Mouse (Mus musculus) adrenal gland, postnatal 36 days (tissue): ENCODE measurements around the gene Cenpa. TPM values are rescaled to one million over a fixed set of nuclear protein-coding genes. Genes with fewer than 3 reads are reported as not detected.
"Not testable (repeated sequence)": the region's sequence is repeated elsewhere in the genome, so short reads cannot be mapped to it uniquely, and the experiment has no call there.

ENCODE experiments used
- DNase-seq, 2 experiments: peaks; one replicate each; pipeline ENCODE4 v3.0.0; 2021; ENCODE audit warnings: mixed read lengths in 1 of 2
- total RNA-seq, 2 experiments: library from RNA; stranded (reverse); gene quantifications; 2 replicates each; pipeline ENCODE4 v1.2.3; 2021

The Cenpa gene
- total RNA-seq, 2 experiments from 2014 or later = 10.2 to 11.9 TPM

DNA sequence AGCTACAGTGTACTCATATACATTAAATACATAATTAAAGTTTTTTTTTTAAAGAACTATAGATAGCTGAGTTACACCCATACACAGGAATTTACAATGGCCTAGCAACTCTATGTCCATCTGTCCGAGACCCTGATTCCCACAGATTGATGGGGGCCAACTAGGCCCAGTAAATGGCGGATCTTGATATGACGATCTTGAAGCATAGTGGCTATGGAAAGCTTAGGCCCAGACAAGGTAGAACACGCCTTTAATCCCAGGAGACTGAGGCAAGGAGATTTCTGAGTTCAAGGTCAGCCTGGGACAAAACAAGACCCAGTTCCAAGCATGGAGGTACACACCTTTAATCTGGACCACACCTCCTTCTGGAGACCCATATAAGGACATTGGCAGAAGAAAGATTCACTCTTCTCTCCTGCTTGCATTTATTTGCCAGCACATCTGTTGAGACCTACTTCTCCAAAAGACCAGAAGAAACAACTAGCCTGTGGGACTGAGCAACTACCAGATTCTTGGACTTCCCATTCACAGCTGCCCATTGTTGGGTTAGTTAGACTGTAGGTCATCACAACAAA is 12.2 kb downstream of the Cenpa start:
- no peak for DNase-seq

- no peak for DNase-seq
Observed at GRCm38 (mm10) chr5:30679593-30679992, 13.0 kb downstream of the Cenpa start.

DNA sequence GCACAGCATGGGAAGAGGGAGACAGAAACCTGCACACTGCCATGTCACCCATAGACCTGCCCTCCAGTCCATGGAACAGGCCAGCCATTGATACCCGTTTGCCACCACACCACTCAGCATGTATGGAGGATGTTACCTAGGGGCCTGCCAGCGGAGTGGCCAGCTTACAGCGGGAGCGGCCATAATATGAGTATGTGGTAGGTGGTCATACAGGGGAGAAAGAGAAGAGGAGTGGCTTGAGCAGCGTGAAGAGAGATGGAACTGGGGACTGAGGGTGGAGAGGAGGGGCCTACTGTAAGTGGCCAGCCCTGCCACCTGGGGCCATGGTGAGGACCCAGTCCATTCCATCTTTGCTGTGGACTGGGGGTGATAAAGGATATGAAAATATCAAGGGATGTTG is 15.4 kb downstream of the Cenpa start:
- DNase-seq = no peak

DNA sequence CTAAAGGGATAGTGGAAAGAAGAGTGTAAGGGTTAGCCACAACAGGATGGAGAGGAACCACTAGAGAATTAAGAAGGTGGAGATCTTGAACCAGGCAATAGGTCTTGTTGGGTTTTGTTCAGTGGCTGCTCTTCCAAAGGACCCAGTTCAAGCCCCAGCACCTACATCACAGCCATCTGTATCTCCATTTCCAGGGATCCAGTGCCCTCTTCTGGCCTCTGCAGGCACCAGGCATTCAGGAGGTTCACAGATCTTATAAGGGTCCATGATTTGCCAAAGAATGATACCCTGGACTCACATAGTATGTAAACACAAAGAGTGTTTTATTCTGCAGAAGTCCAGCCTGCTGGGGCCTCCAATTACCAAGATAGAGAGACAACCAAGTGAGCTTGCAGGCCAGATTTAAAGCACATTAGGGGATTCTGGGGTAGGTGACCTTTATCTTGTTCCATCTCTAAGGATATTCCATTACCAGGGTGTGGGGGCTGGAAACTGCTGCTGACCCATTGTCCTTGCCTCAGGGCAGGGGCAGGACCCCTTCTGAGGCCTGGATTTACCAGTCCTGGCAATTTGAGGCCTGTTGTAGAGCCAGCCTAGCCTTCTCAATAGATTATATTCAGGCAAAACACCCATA is 16.5 kb downstream of the Cenpa start:
- peak; percentile 22 to 31 for DNase-seq

DNA sequence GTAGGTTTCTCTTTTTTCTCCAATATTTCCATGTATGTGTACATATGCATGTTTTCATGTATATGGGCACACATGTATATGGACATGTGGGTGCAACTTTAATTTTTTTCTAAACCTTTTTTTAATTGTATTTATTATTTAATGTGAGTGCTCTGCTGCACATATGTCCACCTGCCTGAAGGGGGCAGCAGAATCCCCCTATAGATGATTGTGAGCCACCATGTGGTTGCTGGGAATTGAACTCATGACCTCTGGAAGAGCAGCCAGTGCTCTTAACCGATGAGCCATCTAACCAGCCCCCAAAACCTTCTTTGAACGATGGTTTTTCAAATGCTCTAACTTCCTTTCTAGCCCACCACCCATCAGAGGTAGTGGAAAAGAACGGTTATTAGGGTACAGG is 17.4 kb downstream of the Cenpa start:
- no peak for DNase-seq

- peak in 1 of 2 experiments; percentile 9 for DNase-seq
Observed at GRCm38 (mm10) chr5:30686781-30687180, 20.2 kb downstream of the Cenpa start.

GRCm38 (mm10) chr5:30700361-30701000 is 33.9 kb downstream of the Cenpa start:
- no peak for DNase-seq

DNA sequence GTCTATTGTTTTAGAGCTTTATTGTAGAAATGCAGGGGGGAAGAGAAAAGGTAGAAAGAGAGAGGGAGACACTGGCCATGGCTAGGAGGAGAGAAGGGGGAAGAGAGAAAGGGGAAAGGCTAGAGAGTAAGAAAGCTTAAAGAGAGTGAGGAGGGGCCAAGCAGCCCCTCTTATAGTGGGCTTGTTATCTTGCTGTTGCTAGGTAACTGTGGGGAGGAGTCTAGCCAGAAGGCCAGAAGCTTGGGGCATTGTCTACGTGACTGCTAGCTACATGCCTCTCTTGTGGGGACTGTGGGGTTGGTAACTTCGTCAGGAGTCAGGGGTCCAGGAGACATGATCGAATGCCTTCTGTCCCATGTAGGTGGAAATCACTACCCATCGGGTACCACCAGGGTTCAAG is 34.8 kb downstream of the Cenpa start:
- DNase-seq = not testable (repeated sequence)

GRCm38 (mm10) chr5:30701866-30702265 is 35.3 kb downstream of the Cenpa start:
- DNase-seq = no peak

DNA sequence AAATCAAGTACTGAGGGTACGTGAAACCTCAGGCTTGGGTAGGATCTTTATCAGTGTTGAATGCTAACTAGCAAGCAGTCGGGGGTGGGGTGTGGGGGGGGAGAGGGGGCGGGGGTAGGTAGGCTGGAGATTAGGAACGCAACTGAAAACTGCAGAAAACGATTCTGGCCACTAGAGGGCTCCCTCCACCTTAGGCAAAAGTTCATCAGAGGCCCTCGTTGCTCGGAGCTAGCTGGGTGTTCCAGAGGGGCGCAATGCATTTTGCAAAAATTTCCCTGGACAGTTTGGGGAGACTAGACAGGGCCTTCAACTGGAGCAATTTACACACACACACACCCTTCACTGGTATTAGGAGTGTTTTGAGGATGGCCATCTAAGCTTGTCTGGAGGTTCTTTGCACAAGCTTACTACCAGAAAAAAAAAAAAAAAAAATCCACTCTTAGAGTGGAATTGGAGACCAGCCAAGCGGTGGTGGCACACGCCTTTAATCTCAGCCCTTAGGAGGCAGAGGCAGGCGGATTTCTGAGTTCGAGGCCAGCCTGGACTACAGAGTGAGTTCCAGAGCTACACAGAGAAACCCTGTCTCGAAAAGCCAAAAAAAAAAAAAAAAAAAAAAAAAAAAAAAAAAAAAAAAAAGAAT is 43.3 kb downstream of the Cenpa start:
- peak; percentile 68 to 83 for DNase-seq

- DNase-seq = no peak
Observed at GRCm38 (mm10) chr5:30710486-30710885, 43.9 kb downstream of the Cenpa start.

GRCm38 (mm10) chr5:30711147-30712001 is 44.8 kb downstream of the Cenpa start, which contains the start of gene Dpysl5:
Dpysl5 (plus strand) TSS chr5:30711564.
- DNase-seq = peak; percentile 83

- DNase-seq = no peak
Observed at GRCm38 (mm10) chr5:30712002-30712390, 45.4 kb downstream of the Cenpa start.

DNA sequence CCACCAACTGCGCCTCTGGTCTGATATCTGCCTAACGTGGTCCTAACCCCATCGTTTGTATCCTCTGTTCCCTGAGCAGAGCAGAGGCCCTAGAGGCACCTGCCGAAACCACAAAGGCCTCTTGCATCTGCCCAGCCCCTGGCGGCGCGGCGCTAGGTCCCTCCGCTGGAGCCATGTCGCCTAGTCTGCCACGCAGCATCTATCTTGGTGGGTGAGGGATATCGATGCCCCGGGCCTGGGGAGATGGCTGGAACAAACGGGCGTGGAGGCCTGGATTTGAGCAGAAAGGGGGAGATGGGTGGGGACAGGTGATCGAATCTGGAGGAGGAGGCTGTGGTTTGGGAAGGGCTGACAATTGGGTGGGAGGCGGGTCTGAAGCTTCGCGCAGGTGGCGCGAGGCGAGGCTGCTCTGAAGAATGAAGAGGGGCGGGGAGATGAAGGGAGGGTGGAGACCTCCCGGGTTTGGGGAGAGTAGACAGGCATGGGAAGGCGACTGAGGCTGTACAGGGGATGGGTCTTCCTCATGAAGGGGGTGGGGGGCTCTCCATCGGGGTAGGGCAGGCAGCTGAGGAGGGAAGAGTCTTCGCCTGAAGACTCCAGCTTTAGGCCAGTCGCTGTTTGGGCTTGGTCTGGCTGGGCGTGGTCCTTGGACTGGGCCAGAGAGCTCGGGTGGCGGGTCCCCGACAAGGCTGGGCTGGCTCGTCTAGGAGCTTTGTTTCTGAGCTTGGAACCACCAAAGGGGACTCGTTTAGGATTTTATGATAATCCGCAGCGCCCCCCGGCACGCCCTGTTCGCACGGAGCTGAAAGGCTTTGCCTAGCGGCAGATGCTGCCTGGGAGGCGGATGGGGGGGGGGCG is 46.1 kb downstream of the Cenpa start:
- peak in 1 of 2 experiments; percentile 5 for DNase-seq

- peak; percentile 11 to 18 for DNase-seq
Observed at GRCm38 (mm10) chr5:30713299-30713675, 46.7 kb downstream of the Cenpa start.

- DNase-seq = no peak
Observed at GRCm38 (mm10) chr5:30713691-30714090, 47.1 kb downstream of the Cenpa start.

GRCm38 (mm10) chr5:30716311-30716710 is 49.7 kb downstream of the Cenpa start:
- DNase-seq = no peak

GRCm38 (mm10) chr5:30717506-30717905 is 50.9 kb downstream of the Cenpa start:
- DNase-seq = no peak

DNA sequence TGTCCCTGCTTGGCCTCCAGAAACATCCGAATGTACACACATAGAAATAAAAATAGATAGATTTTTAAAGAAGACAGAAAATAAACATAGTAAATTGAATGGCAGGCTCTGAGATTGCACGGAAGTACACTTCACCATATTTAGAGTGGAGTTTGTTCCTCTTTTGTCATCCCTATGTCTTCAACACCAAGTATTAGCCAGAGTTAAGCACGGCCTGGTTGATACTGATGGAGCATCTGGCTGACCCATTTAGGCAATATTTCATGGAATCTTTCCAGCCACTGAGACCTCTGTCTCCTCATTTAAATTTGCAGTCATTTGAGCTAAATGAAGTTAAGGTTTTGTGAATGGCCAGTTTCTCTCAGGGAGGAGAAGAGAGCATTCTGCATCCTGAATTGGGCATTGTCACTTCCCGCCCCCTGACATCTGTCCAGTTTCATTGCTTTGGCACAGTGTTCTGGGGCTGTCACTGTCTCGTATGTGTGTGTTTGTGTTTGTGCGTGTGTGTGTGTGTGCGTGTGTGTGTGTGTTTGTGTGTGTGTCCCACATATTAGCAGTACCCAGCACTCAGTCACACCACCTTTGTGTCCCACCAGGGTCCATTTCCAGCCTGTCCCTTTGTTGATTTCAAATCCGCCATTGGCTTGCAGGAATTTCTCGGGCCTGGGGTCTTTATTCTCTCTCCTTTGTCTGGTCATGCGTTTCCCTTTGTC is 51.6 kb downstream of the Cenpa start:
- DNase-seq = no peak

- no peak for DNase-seq
Observed at GRCm38 (mm10) chr5:30721935-30722334, 55.4 kb downstream of the Cenpa start.
